Mouse (Mus musculus) thymus, postnatal 10 days (tissue): ENCODE data around the gene Ccdc155.

Experiments
- DNase-seq, 2 experiments: peaks; one replicate each; pipeline ENCODE4 v3.0.0; 2021; ENCODE audit warnings: low spot score in 2 of 2

Ccdc155 gene

GRCm38 (mm10) chr7:45144368-45145174, 60.1 kb downstream of the Ccdc155 start:
- DNase-seq, result no peak

DNA sequence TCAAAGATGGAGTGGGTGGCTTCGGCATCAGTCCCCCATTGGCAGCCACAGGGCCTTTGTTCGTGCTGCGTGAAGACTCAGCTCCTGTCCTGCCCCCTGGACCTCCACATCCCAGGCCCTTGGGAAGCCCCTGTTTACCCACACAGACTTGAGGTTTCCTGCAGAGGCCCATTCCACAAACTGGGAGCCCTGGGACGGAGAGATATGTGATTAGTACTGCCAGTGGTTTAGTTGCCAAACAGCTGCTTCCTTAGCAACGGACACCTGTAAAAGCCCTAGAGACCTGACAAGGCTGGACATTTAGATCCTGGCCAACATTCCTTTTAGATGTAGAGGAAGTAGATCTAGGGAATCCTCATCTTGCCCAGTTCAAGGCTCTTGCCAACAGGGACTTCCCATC, 62.8 kb downstream of the Ccdc155 start:
- no peak for DNase-seq

- peak; percentile 45 to 55 for DNase-seq
Observed at GRCm38 (mm10) chr7:45141319-45141718, 63.4 kb downstream of the Ccdc155 start.

DNA sequence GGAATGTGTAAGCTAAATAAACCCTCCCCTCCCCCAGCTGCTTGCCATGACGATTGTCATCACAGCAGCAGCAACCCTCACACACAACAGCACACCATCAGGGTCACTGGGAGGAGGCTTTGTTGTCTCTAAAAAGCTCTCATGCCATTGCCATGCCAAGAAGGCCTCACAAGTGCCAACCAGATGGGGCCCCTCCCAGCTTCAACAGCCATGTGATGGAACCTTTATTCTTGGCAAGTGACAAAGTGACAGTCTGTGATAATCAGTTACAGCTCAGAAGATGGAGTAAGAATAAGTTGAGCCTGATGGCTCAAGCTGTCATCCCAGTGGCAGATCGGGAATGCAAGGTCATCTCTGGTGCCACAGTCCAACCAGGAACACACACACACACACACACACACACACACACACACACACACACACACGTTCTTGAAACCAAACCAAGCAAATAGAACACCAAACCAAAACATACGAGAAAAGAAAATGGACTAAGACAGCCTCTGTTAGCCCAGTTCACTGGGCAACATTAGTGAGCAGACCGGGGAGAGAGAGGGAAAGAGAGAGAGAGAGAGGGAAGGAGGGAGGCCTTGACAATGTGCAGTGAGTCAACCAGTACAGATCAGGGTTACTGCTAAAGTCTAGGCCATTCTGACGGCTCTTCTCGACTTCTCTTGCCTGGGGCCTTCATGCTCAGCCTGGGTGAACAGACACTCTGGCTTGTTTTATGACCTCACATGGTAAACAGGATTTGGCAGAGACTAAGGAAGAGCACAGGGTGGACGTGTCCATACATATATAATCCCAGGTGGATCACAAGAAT, 64.6 kb downstream of the Ccdc155 start:
- DNase-seq, result no peak

- no peak for DNase-seq
Observed at GRCm38 (mm10) chr7:45138403-45138802, 66.3 kb downstream of the Ccdc155 start.

GRCm38 (mm10) chr7:45137171-45138006, 67.3 kb downstream of the Ccdc155 start:
- DNase-seq, result no peak

DNA sequence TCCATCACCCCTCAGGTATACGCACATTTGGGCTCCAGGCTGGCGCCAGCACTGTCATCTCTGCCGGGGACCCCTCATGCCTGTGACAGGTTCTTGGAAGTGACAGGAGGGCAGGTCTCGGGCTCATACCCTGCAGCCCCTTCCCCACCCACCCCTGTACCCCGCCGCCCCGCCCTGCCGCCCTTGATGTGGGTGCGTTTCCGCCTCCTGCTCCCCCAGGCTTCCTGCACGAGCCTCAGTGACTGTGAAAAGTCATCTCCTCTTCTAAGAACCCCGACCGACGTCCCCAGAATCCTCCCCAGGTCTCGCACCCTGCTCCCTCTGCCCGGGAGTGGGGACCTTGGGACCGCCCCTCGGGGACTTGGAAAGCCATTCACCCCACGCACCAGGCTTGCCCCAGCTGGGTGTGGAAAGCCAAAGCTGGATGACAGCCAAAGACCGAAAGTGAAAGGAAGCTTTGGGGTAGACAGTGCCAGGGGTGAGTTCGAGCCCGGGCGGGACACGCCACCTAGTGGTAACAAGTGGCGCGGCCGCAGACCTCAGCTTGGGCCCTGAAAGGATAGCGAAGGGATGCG, 68.6 kb downstream of the Ccdc155 start, which contains the start of the genes Gm45713 and Flt3l:
Gm45713 (minus strand) TSS at position 239 of the 575 bp plus-strand sequence.
Flt3l (minus strand) TSS at position 440 of the 575 bp plus-strand sequence.
- DNase-seq, result peak; percentile 87 to 90

DNA sequence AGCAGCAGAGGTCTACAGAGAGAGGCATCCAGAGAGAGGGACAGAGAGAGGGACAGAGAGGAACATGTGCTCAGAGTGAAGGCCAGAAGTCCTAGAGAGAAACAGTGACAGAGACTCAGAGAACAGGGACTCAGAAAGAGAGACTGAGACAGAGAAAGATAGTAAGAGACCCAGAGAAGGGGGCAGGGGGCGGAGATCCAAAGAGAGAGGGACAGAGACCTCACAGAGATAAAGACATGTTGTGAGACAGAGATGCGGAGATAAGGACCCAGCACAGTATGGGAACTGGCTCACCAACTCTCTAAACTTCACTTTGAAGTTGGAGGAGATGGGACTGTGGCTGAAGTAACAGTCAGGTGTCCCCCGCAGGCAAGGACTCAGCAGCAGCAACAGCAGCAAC, 69.3 kb downstream of the Ccdc155 start:
- DNase-seq, result no peak

DNA sequence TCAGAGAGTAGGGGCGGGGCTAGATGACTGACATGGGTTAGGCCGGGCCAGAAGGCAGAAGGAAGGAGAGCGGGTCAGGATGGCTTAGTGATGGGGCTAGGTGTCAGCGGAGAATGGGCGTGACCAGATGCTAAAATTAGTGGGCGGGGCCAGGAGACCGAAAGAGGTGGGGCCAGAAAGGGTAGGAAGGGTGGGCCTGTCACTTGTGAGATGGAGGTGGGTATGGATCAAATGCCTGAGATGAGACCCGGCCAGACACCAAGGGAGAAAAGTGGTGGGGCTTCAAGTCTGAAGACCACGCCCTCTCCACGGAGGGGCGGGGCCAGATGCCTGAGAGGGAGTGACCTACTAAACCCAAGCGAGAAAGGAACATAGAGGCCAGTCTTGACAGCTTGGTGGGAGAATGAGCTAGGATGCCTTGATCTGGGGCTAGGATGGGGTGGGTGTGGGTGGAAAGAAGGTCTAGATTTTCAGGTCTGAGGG, 70.1 kb downstream of the Ccdc155 start:
- no peak for DNase-seq
